Mouse (Mus musculus): Measurements from ENCODE around the gene Tap1.

Gene Tap1

DNA sequence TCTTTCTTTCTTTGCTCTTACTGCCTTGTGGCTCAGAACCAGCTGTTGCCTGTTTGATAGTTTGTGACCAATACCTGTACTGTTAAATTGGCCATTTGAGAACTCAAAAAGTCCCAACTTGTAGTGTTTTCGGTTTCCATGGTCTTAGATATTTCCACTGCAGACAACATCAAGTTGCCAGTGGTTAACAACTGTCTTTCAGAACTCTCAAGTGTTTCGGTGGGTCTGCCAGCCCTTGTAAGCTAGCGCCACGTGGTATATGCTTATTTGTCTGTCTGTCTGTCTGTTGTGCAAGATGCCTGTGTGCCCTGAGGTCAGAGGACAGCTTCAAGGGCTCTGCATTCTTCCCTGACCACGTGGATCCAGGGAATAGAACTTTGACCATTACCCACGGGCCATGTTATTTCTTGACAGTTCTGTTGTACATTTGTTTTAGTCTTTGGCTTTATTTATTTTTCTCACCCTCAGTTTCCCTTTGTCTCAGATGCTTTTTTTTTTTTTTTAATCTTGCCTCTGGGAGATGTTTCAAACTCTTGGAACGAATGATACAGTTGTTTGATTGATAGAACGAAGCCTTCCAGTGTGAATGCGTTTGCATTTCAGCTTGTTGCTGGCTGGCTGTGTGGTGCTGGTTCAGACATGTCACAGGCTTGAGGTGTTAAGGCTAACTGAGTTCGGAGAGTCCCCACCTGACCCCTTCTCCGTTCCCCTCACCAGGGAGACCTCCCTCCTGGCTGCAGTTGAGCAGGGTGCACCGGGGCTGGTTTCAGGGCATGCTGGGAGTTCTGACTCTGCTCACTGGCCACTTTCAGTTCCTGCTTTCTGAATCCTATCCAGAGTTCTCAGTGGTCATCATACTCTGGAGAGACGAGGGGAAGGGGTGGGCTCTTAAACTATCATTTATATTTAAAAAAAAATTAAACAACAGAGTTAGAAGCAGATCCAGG lies 7.2 kb upstream of the Tap1 start:
- no peak for DNase-seq (ENCODE audit: low read depth, low spot score)

DNA sequence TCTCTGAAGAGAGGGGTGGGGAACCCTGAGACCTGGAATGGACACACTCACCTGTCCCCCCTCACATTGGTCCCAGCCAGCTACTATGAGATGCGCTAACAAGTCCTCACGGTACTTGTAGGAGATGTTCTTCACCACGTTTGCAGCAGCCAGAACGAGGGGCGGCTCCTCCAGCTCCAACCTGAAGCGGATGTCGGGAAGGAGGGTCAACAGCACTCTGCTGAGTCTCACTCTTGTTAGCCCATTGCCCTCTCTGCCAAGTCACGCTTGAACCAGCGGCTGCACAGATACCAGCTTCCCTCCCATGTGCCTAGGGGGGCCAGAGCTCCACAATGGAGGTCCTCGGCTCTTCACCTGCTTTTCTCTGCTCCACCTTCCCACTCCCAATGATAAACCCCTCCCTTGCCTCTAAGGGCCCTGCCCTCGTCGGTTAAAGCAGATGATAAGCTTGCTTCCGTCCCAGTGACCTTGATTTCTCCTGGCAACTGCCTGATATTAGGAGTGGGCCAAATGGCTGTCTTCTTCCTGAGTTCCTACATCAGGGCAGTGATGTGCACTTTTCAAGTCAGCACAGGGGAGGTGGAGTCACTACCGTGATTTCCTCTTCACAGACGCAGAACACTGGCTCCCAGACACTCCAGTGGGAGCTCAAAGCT lies 3.7 kb upstream of the Tap1 start:
- no peak for DNase-seq (ENCODE audit: low read depth, low spot score)

DNA sequence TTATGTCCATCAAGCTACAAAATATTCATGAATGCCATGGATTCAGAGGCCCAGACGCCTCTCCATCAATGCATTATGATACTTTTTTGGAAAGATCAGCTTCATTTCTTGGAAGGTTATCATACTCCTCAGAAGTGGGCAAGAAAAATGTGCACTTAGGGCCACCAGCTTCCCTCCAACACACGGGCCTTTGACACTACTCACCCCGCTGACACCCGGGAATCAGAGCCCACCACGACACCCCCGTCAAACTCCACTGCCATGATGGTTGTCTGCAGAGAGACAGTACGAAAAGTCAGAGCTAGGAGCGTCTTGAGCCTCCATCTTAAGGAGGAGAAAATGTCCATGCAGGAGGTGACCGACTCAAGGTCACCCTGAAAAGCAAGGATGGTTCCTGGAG lies 1.8 kb upstream of the Tap1 start:
- DNase-seq (ENCODE audit: low read depth, low spot score): no peak

DNA sequence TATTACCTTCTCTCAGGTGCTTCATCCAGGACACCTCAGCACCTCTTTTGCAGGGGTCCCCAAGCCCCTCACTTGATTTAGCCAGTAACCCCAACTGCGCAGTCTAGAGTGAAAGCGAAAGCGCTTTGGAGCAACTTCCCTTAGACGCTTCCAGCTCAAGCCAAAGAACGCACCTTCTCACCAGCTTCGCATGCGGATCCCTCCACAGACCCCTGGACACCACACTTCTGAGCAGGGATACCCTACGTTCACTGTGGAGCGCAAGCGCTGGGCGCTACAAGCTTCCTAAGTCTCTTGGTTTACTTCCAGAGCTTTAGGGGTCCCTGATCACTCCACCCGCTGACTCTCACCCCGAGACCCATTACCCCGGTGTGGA lies 480 bp upstream of the Tap1 start:
- DNase-seq (ENCODE audit: low read depth, low spot score): no peak

DNA sequence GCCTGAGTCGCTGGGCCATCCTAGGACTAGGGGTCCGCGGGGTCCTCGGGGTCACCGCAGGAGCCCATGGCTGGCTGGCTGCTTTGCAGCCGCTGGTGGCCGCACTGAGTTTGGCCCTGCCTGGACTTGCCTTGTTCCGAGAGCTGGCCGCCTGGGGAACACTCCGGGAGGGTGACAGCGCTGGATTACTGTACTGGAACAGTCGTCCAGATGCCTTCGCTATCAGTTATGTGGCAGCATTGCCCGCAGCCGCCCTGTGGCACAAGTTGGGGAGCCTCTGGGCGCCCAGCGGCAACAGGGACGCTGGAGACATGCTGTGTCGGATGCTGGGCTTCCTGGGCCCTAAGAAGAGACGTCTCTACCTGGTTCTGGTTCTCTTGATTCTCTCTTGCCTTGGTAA lies 657 bp downstream of the Tap1 start:
- DNase-seq (ENCODE audit: low read depth, low spot score): no peak

DNA sequence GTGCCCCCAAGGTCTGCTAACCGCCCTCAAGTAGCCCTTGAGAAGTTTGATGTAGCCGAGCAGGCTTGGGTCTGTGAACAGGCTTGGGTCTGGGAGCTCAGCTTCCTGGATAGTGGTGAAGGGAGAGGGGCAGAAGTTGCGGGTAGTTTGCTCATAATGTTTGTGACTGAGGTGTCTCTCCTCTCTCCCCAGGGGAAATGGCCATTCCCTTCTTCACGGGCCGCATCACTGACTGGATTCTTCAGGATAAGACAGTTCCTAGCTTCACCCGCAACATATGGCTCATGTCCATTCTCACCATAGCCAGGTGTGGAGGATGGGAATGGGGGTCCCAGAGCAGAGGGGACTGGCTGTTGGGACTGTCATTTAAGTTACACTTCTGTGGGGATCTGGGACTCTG lies 1.6 kb downstream of the Tap1 start:
- no peak for DNase-seq (ENCODE audit: low read depth, low spot score)

DNA sequence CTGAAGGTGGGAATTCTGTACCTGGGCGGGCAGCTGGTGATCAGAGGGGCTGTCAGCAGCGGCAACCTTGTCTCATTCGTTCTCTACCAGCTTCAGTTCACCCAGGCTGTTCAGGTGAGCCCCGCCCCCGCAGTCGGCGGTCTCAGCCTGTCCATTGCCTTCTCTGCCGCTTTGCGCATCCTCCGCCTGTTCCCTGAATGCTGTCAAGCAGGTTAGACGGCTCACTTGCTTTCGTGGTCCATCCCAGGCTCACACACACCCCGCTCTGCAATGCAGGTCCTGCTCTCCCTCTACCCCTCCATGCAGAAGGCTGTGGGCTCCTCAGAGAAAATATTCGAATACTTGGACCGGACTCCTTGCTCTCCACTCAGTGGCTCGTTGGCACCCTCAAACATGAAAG lies 5.5 kb downstream of the Tap1 start:
- DNase-seq (ENCODE audit: low read depth, low spot score): no peak

DNA sequence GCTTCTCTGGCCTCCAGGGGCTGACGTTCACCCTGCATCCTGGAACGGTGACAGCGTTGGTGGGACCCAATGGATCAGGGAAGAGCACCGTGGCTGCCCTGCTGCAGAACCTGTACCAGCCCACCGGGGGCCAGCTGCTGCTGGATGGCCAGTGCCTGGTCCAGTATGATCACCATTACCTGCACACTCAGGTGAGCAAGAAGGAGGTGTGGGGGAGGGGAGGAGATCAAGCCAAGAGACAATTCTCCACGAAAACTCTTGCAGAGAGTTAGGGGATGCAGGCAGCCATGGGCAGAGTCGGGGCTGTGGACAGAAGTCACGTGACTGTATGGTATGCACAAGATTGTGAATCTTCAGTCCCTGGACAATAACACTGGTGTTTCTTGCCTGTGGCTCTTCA lies 6.1 kb downstream of the Tap1 start:
- no peak for DNase-seq (ENCODE audit: low read depth, low spot score)

DNA sequence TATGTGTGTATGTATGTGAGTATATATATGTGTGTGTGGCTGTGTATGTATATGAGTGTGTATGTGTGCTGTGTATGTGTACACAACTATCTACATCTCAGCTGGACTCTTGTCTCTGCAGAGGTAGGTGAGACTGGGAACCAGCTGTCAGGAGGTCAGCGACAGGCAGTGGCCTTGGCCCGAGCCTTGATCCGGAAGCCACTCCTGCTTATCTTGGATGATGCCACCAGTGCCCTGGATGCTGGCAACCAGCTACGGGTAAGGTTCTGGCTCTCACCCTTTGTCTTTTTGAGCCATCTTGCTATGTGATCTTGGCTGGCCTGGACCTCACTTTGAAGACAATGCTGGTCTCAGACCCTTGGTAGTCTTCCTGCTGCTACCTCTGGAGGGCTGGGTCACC lies 7.4 kb downstream of the Tap1 start:
- no peak for DNase-seq (ENCODE audit: low read depth, low spot score)

DNA sequence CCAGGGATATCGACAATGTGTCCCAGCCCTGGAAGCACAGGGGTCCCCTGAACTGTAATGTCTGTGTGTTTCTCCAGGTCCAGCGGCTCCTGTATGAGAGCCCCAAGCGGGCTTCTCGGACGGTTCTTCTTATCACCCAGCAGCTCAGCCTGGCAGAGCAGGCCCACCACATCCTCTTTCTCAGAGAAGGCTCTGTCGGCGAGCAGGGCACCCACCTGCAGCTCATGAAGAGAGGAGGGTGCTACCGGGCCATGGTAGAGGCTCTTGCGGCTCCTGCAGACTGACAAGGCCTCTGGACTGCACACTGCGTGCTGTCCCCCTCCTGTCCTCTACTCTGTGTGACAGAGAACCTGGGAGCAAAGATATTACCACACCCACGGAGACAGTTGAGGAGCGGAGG lies 9.1 kb downstream of the Tap1 start:
- no peak for DNase-seq (ENCODE audit: low read depth, low spot score)

DNA sequence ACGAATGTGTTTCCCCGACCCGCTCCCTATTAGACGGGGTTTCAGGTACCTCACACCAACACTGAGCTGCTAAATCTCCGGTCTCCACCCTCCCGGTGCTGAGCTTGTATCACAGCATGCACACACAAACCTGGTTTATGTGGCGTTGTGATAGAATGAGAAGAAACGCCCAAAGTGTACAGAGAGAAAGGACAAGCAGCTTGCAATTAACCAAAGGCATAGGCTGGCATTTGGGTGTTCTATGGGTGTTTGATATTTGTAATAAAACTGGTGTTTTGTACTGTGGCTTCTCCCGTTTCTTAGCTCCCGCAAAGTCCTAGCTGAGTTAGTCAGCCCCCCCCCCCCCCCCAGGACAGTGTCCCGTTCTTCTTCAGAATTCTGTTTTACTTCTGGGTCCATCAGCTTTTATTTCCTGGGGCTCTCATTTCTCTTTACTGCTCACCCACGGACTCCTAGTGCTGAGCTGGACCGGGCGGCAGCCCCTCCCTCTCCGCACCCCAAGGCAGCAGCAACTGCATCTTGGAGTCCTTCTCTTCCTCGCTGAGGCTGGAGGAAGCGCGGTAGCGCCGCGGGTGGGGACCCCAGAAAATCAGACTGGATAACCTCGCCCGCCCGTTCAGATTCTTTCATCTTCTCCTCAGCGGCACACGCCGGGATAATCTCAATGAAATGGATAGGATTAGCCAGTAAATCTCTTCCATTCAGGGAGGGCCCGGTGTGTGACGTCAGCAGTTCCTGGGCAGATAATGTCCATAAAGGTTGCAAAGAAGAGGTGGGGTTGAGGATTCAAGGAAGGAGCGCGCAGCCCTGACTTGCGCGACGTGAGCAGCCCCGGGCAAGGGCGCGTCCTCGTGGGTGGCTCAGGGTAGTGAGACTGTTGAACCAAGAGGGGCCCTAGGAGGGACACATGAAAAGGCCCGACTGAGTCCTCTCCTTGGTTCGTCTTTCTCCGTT lies 9.9 kb downstream of the Tap1 start, which contains the start of gene Psmb8:
Gene Psmb8, plus strand, starts transcription at position 781 of the 954 bp plus-strand sequence.
- DNase-seq (ENCODE audit: low read depth, low spot score): peak; percentile 88

DNA sequence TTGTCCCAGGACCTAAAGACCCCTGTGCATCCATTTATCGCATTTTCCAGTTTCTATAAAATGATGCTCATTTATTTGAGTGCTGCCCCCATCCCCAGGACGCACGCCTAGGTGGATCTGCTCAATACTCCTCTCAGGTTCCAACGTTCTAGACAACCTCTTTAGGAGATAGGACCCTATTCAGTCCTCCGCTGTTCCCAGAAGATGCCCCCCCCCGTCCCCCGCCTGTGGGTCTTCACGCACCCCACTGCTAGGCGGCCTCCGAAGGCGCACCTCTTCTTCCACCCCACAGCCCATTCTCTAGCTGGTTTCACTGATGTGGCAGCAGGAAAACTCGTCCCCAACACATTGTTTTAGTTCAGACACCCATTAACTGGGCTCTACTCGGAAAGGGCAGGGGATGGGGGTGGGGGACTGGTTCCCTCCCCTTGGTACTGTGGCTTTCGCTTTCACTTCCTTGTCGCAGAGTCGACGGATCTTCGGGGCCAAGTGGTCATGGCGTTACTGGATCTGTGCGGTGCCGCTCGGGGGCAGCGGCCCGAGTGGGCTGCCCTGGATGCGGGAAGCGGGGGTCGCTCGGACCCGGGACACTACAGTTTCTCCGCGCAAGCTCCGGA lies 10.7 kb downstream of the Tap1 start:
- no peak for DNase-seq (ENCODE audit: low read depth, low spot score)

DNA sequence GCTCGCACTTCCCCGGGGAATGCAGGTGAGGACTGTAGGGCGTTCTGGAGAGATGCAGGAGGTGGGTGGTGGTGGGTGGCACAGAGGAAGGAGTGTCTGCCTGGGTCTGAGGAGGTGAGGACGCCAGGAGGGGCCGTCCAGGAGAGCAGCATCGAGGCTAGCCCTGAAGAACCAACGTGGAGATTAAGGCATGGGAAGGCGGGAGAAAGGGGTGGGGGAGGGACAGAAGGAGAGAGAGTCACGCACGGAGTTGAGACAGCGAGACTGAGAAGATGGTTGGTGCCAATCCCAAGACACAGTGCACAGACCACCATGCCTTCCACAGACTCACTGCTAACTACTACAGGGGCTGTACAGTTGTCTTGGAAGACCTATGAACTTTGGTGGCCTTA lies 11.2 kb downstream of the Tap1 start:
- DNase-seq (ENCODE audit: low read depth, low spot score): no peak

DNA sequence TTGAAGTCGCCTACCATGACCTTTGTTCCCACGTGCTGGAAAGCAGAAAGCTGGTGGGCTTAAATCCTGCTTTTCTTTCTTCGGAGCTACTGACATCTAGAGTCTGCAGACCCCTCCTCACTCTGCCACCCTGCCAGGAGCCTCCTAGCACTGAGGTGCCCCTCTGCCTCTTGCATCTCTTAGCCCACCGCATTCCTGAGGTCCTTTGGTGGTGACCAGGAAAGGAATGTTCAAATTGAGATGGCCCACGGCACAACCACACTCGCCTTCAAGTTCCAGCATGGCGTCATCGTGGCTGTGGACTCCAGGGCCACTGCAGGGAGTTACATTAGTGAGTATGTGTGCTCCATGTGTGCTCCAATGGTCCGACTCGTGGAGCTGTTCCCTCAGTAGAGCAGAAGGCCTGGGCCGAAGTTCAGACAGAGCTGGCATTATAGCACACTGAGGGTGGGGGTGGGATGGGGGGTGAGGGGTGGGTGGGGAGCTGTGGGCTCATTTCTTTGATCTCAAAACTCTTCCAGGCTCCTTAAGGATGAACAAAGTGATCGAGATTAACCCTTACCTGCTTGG lies 11.8 kb downstream of the Tap1 start:
- DNase-seq (ENCODE audit: low read depth, low spot score): no peak

DNA sequence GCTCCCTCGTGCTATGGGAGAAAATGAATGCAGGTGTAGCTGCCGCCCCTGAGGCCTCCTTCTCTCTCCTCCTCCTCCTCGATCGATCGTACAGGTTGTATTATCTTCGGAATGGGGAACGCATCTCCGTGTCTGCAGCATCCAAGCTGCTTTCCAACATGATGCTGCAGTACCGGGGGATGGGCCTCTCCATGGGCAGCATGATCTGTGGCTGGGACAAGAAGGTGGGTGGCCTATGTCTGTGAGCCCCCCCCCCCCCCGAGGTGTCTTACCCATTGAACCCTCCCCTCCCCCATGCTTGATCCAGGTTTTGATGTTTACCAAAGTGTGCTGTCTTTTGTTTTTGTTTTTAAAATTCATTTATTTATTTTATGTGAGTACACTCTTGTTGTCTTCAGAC lies 12.7 kb downstream of the Tap1 start:
- DNase-seq (ENCODE audit: low read depth, low spot score): no peak

DNA sequence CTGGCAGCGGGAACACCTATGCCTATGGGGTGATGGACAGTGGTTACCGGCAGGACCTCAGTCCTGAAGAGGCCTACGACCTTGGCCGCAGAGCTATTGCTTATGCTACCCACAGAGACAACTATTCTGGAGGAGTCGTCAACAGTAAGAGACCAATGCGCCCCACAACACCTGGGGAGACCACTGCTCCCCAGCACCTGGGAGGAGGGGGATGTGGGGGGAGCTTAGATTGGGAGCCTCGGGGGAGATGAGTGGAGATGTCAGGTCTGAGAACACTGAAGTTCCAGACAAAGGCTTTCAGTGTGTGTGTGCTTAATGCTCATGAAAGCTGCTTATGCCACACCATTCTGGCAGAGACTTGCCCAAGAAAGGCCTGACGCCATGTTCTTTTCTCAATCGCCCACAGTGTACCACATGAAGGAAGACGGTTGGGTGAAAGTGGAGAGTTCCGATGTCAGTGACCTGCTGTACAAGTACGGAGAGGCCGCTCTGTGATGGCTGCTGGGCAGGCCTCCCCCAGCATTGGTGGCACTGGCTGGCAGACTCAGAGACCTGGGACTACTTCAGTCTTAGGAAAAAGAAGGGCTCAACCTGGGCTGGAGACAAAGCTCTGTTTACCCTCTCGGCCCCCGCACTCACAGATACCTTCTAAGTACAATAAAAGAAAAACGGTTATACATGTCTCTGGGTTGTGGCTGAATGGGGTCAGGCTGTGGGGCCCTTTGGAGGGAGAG lies 13.6 kb downstream of the Tap1 start:
- DNase-seq (ENCODE audit: low read depth, low spot score): no peak

DNA sequence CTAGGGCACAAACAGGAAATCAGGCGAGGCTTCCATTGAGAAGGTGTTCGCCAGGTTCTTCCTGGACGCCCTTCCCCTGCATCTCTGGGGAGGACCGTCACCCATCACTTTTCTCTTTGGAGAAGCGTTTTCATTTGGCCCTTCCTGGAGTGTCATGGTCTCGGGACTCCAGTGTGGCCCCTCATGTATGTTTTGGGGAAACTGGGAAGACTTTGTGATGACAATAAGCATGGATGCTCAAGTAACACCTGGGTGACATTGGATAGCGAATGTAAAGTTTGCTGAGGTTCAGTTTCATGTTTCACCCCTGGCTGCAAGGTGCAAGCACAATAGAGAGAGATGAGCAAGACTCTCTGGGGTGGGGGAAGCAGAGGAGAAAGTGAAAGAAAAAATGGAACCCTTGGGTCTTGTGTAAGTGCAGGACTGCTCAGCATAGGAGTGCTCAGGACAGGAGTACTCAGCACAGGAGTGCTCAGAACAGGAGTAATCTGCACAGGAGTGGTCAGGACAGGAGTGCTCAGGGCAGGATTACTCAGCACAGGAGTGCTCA lies 14.2 kb downstream of the Tap1 start:
- no peak for DNase-seq (ENCODE audit: low read depth, low spot score)

DNA sequence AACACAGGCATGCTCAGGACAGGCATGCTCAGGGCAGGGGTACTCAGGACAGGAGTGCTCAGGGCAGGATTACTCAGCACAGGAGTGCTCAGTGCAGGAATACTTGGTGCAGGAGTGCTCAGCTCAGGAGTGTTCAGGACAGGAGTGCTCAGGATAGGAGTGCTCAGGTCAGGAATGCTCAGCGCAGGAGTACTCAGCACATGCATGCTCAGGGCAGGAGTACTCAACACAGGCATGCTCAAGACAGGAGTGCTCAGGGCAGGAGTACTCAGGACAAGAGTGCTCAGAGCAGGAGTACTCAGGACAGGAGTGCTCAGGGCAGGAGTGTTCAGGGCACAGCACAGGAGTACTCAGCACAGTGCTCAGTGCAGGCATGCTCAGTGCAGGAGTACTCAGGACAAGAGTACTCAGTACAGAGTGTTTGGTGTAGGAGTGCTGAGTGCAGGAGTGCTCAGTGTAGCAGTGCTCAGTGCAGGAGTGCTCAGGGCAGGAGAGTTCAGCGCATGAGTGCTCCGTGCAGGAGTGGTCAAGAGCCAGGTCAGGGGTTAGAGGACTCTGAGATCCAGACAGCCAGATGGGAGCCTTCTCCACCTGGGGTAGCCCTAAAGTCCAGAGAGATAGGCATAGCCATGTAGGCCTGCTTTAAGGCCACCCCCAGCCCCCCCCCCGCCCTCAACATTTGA lies 15.5 kb downstream of the Tap1 start:
- DNase-seq (ENCODE audit: low read depth, low spot score): no peak

DNA sequence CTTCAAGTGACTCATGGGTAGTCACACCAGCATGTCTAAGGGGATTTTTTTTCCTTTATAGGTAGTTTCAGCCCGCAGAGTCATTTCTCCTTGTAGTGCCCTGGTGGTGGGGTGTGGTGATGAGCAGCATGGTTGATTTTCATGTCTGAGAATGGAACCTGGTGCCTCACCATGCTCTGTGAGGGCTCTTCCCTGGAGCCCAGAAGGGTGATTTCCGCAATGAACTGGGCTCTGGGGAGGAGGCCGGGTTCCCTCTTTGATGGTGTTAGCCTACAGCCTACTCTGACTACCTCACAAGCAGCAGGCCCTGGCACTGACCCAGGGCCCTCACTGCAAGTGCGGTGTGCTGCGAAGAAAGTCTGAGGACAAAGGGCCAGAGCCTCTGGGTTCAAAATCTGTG lies 16.1 kb downstream of the Tap1 start, which contains the start of gene Tap2:
Gene Tap2, plus strand, starts transcription at position 84 of the 400 bp plus-strand sequence.
- no peak for DNase-seq (ENCODE audit: low read depth, low spot score)

Data from retina, postnatal 7 days (tissue).